ENCODE assay signal across 22 mouse cellular contexts in genomic region chr1:176828666-176829065, GRCm38 (mm10). TPM values are rescaled to one million over a fixed set of nuclear protein-coding genes. Genes with fewer than 3 reads are reported as not detected.
DNase-seq lines count a peak whose midpoint lies in the region; ATAC-seq and TF ChIP-seq lines count a peak whose summit lies in the region.
"Had no signal": no experiment of that assay in that cellular context is flagged by ENCODE, and none has a peak within 500 bp of the region (broad histone marks: within the 10 kb centered on the region; RNA-seq: fewer than 3 reads in every experiment).

No protein-coding gene starts in this region.

- no peak overlapping the region for H3K9ac ChIP-seq in kidney, embryonic 15.5 days
- H3K9ac ChIP-seq: embryonic facial prominence, embryonic 13.5 days; forebrain, embryonic 12.5 days; heart, embryonic 12.5 days; hindbrain, embryonic 14.5 days; intestine, embryonic 15.5 days had no signal

- peaks cover 7% of the 10 kb centered on the region; the same call in 1 of the 2 replicates for H3K36me3 ChIP-seq in kidney, embryonic 15.5 days
- H3K36me3 ChIP-seq: forebrain, embryonic 12.5 days; heart, embryonic 12.5 days had no signal

- peaks cover 61% of the 10 kb centered on the region for H3K4me1 ChIP-seq in bone marrow macrophage, adult 2 months (ENCODE audit: control insufficient read depth, insufficient read depth, low read length)
- no peaks in the 10 kb centered on the region for H3K4me1 ChIP-seq in kidney, embryonic 15.5 days
- H3K4me1 ChIP-seq: embryonic facial prominence, embryonic 13.5 days; forebrain, embryonic 12.5 days; hindbrain, embryonic 10.5 days had no signal

- WGBS in kidney, embryonic 15.5 days: 92% methylated on average over 12 of the region's 12 CpGs

- no peak for TF ChIP-seq CTCF in layer of hippocampus, adult 2 months (conservative IDR thresholded peaks at IDR 0.05)
- TF ChIP-seq CTCF in bone marrow macrophage, adult 2 months (IDR thresholded peaks at IDR 0.05; ENCODE audit: low read depth, low read length): no peak

- peak overlapping the region; percentile 51 for H3K27ac ChIP-seq in layer of hippocampus, adult 2 months
- H3K27ac ChIP-seq in bone marrow macrophage, adult 2 months (ENCODE audit: insufficient read depth, low read depth, low read length): peak overlapping the region; percentile 97
- no peak overlapping the region for H3K27ac ChIP-seq in kidney, embryonic 15.5 days
- H3K27ac ChIP-seq: embryonic facial prominence, embryonic 13.5 days; forebrain, embryonic 12.5 days; hindbrain, embryonic 10.5 days; hindbrain, embryonic 14.5 days; intestine, embryonic 15.5 days had no signal

- no peak for TF ChIP-seq POLR2A in bone marrow macrophage, adult 2 months (IDR thresholded peaks at IDR 0.05; ENCODE audit: borderline replicate concordance, low read depth, low read length)

- no peaks in the 10 kb centered on the region for H3K9me3 ChIP-seq in kidney, embryonic 15.5 days (replicated peaks)
- H3K9me3 ChIP-seq: embryonic facial prominence, embryonic 13.5 days; forebrain, embryonic 12.5 days; G1E; heart, embryonic 12.5 days; hindbrain, embryonic 10.5 days; intestine, embryonic 15.5 days had no signal

- peak; percentile 35 for ATAC-seq in frontal cortex, adult (ENCODE audit: low TSS enrichment)
- ATAC-seq in kidney, embryonic 15.5 days (replicated peaks; ENCODE audit: low FRiP score): no peak
- ATAC-seq: CD4-positive, CD25-positive, alpha-beta regulatory T cell, adult 4 months; forebrain, embryonic 16.5 days; intestine, embryonic 15.5 days had no signal

- H3K27me3 ChIP-seq in kidney, embryonic 15.5 days: no peaks in the 10 kb centered on the region
- H3K27me3 ChIP-seq: embryonic facial prominence, embryonic 13.5 days; forebrain, embryonic 12.5 days; heart, embryonic 12.5 days; intestine, embryonic 15.5 days had no signal

- H3K4me2 ChIP-seq in kidney, embryonic 15.5 days: no peak overlapping the region
- H3K4me2 ChIP-seq: embryonic facial prominence, embryonic 13.5 days; forebrain, embryonic 12.5 days; heart, embryonic 12.5 days; hindbrain, embryonic 14.5 days; intestine, embryonic 15.5 days had no signal

- H3K4me3 ChIP-seq in layer of hippocampus, adult 2 months: no peak overlapping the region
- H3K4me3 ChIP-seq in bone marrow macrophage, adult 2 months (ENCODE audit: insufficient read depth, low read length): no peak overlapping the region
- no peak overlapping the region for H3K4me3 ChIP-seq in kidney, embryonic 15.5 days (replicated peaks)
- H3K4me3 ChIP-seq: embryonic facial prominence, embryonic 13.5 days; forebrain, embryonic 12.5 days; heart, adult 2 months; heart, embryonic 12.5 days; hindbrain, embryonic 10.5 days; intestine, embryonic 15.5 days had no signal

- DNase-seq in frontal cortex, postnatal 25 days (ENCODE audit: low spot score in 2 of 2): no peak
- DNase-seq in layer of hippocampus, adult 2 months (ENCODE audit: low spot score in 2 of 2): no peak
- DNase-seq in layer of hippocampus, postnatal 36 days: no peak
- peak; percentile 84 for DNase-seq in skeletal muscle tissue, adult 2 months (ENCODE audit: low read depth, low spot score)
- DNase-seq: adrenal gland, postnatal 10 days; B cell, adult 2 months; cerebellum, adult 18-20 months; cerebellum, adult 9-11 months; cerebellum, postnatal 36 days; heart, adult 2 months had no signal

RNA-seq across cellular contexts. Expression of gene Sdccag8, which starts 14.2 kb away (rescaled TPM):
- total RNA-seq in layer of hippocampus, adult 2 months (2021): 10 to 100 TPM; 20.0 to 20.7 TPM
- 10 to 100 TPM; 16.2 to 19.0 TPM for total RNA-seq in layer of hippocampus, postnatal 36 days (2021)
- polyA plus RNA-seq in bone marrow macrophage, adult 2 months (2012; ENCODE audit: insufficient read depth, insufficient read length, missing spikeins): 24.5 and 26.0 TPM in 2 replicates
- polyA plus RNA-seq in kidney, embryonic 15.5 days (2015; fragmentation: Nextera tagmentation; extraction: Ambion mirVana): 17.1 and 17.3 TPM in 2 replicates

RNA-seq across cellular contexts. Expression of gene Cep170, which starts 14.8 kb away (rescaled TPM):
- 10 to 100 TPM; 96.4 to 96.8 TPM for total RNA-seq in layer of hippocampus, adult 2 months (2021)
- total RNA-seq in layer of hippocampus, postnatal 36 days (2021): 100 to 1,000 TPM; 104 to 110 TPM
- 55.1 and 60.1 TPM in 2 replicates for polyA plus RNA-seq in bone marrow macrophage, adult 2 months (2012; ENCODE audit: insufficient read depth, insufficient read length, missing spikeins)
- 21.5 and 21.9 TPM in 2 replicates for polyA plus RNA-seq in kidney, embryonic 15.5 days (2015; fragmentation: Nextera tagmentation; extraction: Ambion mirVana)
